Mouse (Mus musculus) retina, adult 2 months (tissue): ENCODE results near the gene Gm2888.
"Not testable (repeated sequence)": the region's sequence is repeated elsewhere in the genome, so short reads cannot be mapped to it uniquely, and the experiment has no call there.

Experiments used
- DNase-seq: peaks from one replicate; pipeline ENCODE4 v3.0.0-alpha.2; 2012; ENCODE audit warnings: low read depth, low spot score

Gm2888 gene

GRCm38 (mm10) chr14:3029702-3030101 is at the start of gene Gm2888:
Gene Gm2888, plus strand, starts transcription at chr14:3030002.
- not testable (repeated sequence) for DNase-seq

- not testable (repeated sequence) for DNase-seq
These were observed 19.1 kb downstream of the Gm2888 start, which contains the start of gene Gm2897 for GRCm38 (mm10) chr14:3048727-3049512. Gene Gm2897, plus strand, starts transcription at chr14:3049285.

GRCm38 (mm10) chr14:3049513-3049800 is 19.7 kb downstream of the Gm2888 start:
- not testable (repeated sequence) for DNase-seq

- not testable (repeated sequence) for DNase-seq
These were observed 20.3 kb downstream of the Gm2888 start for GRCm38 (mm10) chr14:3050087-3050486.
